Mouse (Mus musculus) bone marrow, adult 2 months (tissue): Measurements from ENCODE around the gene Osbpl9.

Source experiments
- CTCF ChIP-seq: fragments of 200-500 bp; IDR thresholded peaks from 2 replicates; pipeline ENCODE4 v1.5.1; 2011; ENCODE audit warnings: low read length, control low read depth; ENCODE audit not compliant: control insufficient read depth, insufficient read depth
- POLR2A ChIP-seq: fragments of 200-500 bp; IDR thresholded peaks from 2 replicates; pipeline ENCODE4 v1.6.1; 2011; ENCODE audit warnings: low read depth, mild to moderate bottlenecking, control low read depth, low read length, borderline replicate concordance; ENCODE audit not compliant: control insufficient read depth

- TF ChIP-seq POLR2A (no peak), CTCF (no peak)
Measured at GRCm38 (mm10) chr4:109234806-109235350, 32.8 kb upstream of the Osbpl9 start.
